Mouse (Mus musculus) ovary, postnatal 36 days (tissue): ENCODE measurements at regions not wholly inside any gene's neighbourhood (a gene's known extent, or its start where the extent isn't known, plus 50 kb on each side); places are given as distances from the start of the nearest gene placed in this dataset.

Experiments
- DNase-seq: peaks from one replicate; pipeline ENCODE4 v3.0.0; 2022; ENCODE audit warnings: low spot score, mixed read lengths

GRCm38 (mm10) chr17:87202958-87203720, 62.6 kb downstream of the Mcfd2 start:
- no peak for DNase-seq

GRCm38 (mm10) chr17:87202490-87202889, 63.2 kb downstream of the Mcfd2 start:
- DNase-seq, result peak; percentile 73

GRCm38 (mm10) chr17:87200721-87201242, 65.0 kb downstream of the Mcfd2 start:
- DNase-seq, result peak; percentile 58

- no peak for DNase-seq
These were observed 65.6 kb downstream of the Mcfd2 start for GRCm38 (mm10) chr17:87200134-87200533.

- no peak for DNase-seq
These were observed 66.6 kb downstream of the Mcfd2 start for GRCm38 (mm10) chr17:87199134-87199533.

- DNase-seq, result no peak
These were observed 68.3 kb downstream of the Mcfd2 start for GRCm38 (mm10) chr17:87197434-87197833.

GRCm38 (mm10) chr17:87194639-87195038, 71.1 kb downstream of the Mcfd2 start:
- no peak for DNase-seq

- no peak for DNase-seq
These were observed 72.3 kb downstream of the Mcfd2 start for GRCm38 (mm10) chr17:87193482-87193881.

- DNase-seq, result no peak
These were observed 76.1 kb downstream of the Mcfd2 start for GRCm38 (mm10) chr17:87189670-87190069.
